Mouse (Mus musculus): ENCODE measurements around the gene Fxyd4. TPM values are rescaled to one million over a fixed set of nuclear protein-coding genes. Genes with fewer than 3 reads are reported as not detected.
A peak's percentile ranks its signal among the peaks of the same experiment; 100 is the strongest.

Fxyd4 gene
- 1.2 and 2.0 TPM in 2 replicates for polyA plus RNA-seq (2015; fragmentation: Nextera tagmentation; extraction: Ambion mirVana)

GRCm38 (mm10) chr6:117937222-117937932 is at the start of gene Fxyd4:
Gene Fxyd4, minus strand, starts transcription at chr6:117937692.
- Histone ChIP-seq H3K4me2 (ENCODE audit: low read depth, low read length) (no peak within 1 kb of the TSS), H3K36me3 (ENCODE audit: control insufficient read depth, insufficient read depth, low read length) (no peaks in the 10 kb centered on the region), H3K9ac (ENCODE audit: low read depth, low read length) (no peak within 1 kb of the TSS), H3K27ac (ENCODE audit: low read length) (no peak within 1 kb of the TSS), H3K27me3 (replicated peaks; ENCODE audit: control insufficient read depth, insufficient read depth, low read length) (no peaks in the 10 kb centered on the region), H3K4me3 (ENCODE audit: low read length) (no peak within 1 kb of the TSS), H3K4me1 (ENCODE audit: control insufficient read depth, insufficient read depth, low read length) (no peaks in the 10 kb centered on the region), H3K9me3 (ENCODE audit: control insufficient read depth, low read length) (no peaks in the 10 kb centered on the region)
- 57% methylated on average over 10 of the region's 10 CpGs for WGBS
- ATAC-seq: peak; percentile 79; the same call in 1 of the 2 replicates

GRCm38 (mm10) chr6:117987173-117987572 is 49.7 kb upstream of the Fxyd4 start:
- Histone ChIP-seq H3K4me1 (ENCODE audit: control insufficient read depth, insufficient read depth, low read length) (no peaks in the 10 kb centered on the region), H3K27me3 (replicated peaks; ENCODE audit: control insufficient read depth, insufficient read depth, low read length) (no peaks in the 10 kb centered on the region), H3K9me3 (ENCODE audit: control insufficient read depth, low read length) (no peaks in the 10 kb centered on the region), H3K9ac (ENCODE audit: low read depth, low read length) (no peak overlapping the region), H3K4me2 (ENCODE audit: low read depth, low read length) (no peak overlapping the region), H3K27ac (ENCODE audit: low read length) (no peak overlapping the region), H3K4me3 (ENCODE audit: low read length) (no peak overlapping the region), H3K36me3 (ENCODE audit: control insufficient read depth, insufficient read depth, low read length) (no peaks in the 10 kb centered on the region)
- WGBS: 53% methylated on average over 5 of the region's 5 CpGs
- ATAC-seq: no peak

GRCm38 (mm10) chr6:117966729-117967128 is 29.2 kb upstream of the Fxyd4 start:
- Histone ChIP-seq H3K4me1 (ENCODE audit: control insufficient read depth, insufficient read depth, low read length) (no peaks in the 10 kb centered on the region), H3K4me2 (ENCODE audit: low read depth, low read length) (no peak overlapping the region), H3K27me3 (replicated peaks; ENCODE audit: control insufficient read depth, insufficient read depth, low read length) (no peaks in the 10 kb centered on the region), H3K27ac (ENCODE audit: low read length) (no peak overlapping the region), H3K4me3 (ENCODE audit: low read length) (no peak overlapping the region), H3K9ac (ENCODE audit: low read depth, low read length) (no peak overlapping the region), H3K36me3 (ENCODE audit: control insufficient read depth, insufficient read depth, low read length) (no peaks in the 10 kb centered on the region), H3K9me3 (ENCODE audit: control insufficient read depth, low read length) (no peaks in the 10 kb centered on the region)
- WGBS: 30% methylated on average over 9 of the region's 9 CpGs
- ATAC-seq: no peak

GRCm38 (mm10) chr6:117963201-117963600 is 25.7 kb upstream of the Fxyd4 start:
- H3K9ac ChIP-seq (ENCODE audit: low read depth, low read length): no peak overlapping the region
- WGBS: 84% methylated on average over 3 of the region's 3 CpGs
- no peaks in the 10 kb centered on the region for H3K9me3 ChIP-seq (ENCODE audit: control insufficient read depth, low read length)
- H3K4me3 ChIP-seq (ENCODE audit: low read length): no peak overlapping the region
- no peak for ATAC-seq
- no peaks in the 10 kb centered on the region for H3K4me1 ChIP-seq (ENCODE audit: control insufficient read depth, insufficient read depth, low read length)
- H3K27me3 ChIP-seq (replicated peaks; ENCODE audit: control insufficient read depth, insufficient read depth, low read length): no peaks in the 10 kb centered on the region
- no peaks in the 10 kb centered on the region for H3K36me3 ChIP-seq (ENCODE audit: control insufficient read depth, insufficient read depth, low read length)
- H3K4me2 ChIP-seq (ENCODE audit: low read depth, low read length): no peak overlapping the region
- no peak overlapping the region for H3K27ac ChIP-seq (ENCODE audit: low read length)

GRCm38 (mm10) chr6:117956851-117957501 is 19.5 kb upstream of the Fxyd4 start:
- no peak overlapping the region for H3K27ac ChIP-seq (ENCODE audit: low read length)
- H3K4me2 ChIP-seq (ENCODE audit: low read depth, low read length): 0 out of 2 replicates have a peak overlapping the region, but pooled peaks have one; percentile 9
- H3K4me1 ChIP-seq (ENCODE audit: control insufficient read depth, insufficient read depth, low read length): peaks cover 4% of the 10 kb centered on the region; the same call in 1 of the 2 replicates
- H3K9me3 ChIP-seq (ENCODE audit: control insufficient read depth, low read length): 0 out of 2 replicates have a peak, but pooled peaks cover 2% of the 10 kb centered on the region
- H3K9ac ChIP-seq (ENCODE audit: low read depth, low read length): no peak overlapping the region
- no peak overlapping the region for H3K4me3 ChIP-seq (ENCODE audit: low read length)
- H3K27me3 ChIP-seq (replicated peaks; ENCODE audit: control insufficient read depth, insufficient read depth, low read length): no peaks in the 10 kb centered on the region
- ATAC-seq: 0 out of 2 replicates have a peak, but pooled peaks have one; percentile 18
- WGBS: 14% methylated on average over 14 of the region's 14 CpGs
- no peaks in the 10 kb centered on the region; the same call in 1 of the 2 replicates for H3K36me3 ChIP-seq (ENCODE audit: control insufficient read depth, insufficient read depth, low read length)

GRCm38 (mm10) chr6:117956161-117956560 is 18.7 kb upstream of the Fxyd4 start:
- no peak overlapping the region for H3K27ac ChIP-seq (ENCODE audit: low read length)
- no peak overlapping the region for H3K4me2 ChIP-seq (ENCODE audit: low read depth, low read length)
- no peaks in the 10 kb centered on the region for H3K27me3 ChIP-seq (replicated peaks; ENCODE audit: control insufficient read depth, insufficient read depth, low read length)
- peak; percentile 63; the same call in 1 of the 2 replicates for ATAC-seq
- H3K4me1 ChIP-seq (ENCODE audit: control insufficient read depth, insufficient read depth, low read length): peaks cover 4% of the 10 kb centered on the region; the same call in 1 of the 2 replicates
- WGBS: 62% methylated on average over 6 of the region's 6 CpGs
- H3K9ac ChIP-seq (ENCODE audit: low read depth, low read length): no peak overlapping the region
- H3K9me3 ChIP-seq (ENCODE audit: control insufficient read depth, low read length): 0 out of 2 replicates have a peak, but pooled peaks cover 2% of the 10 kb centered on the region
- H3K36me3 ChIP-seq (ENCODE audit: control insufficient read depth, insufficient read depth, low read length): no peaks in the 10 kb centered on the region; the same call in 1 of the 2 replicates
- H3K4me3 ChIP-seq (ENCODE audit: low read length): no peak overlapping the region

- Histone ChIP-seq H3K4me2 (ENCODE audit: low read depth, low read length) (no peak overlapping the region), H3K36me3 (ENCODE audit: control insufficient read depth, insufficient read depth, low read length) (no peaks in the 10 kb centered on the region; the same call in 1 of the 2 replicates), H3K4me1 (ENCODE audit: control insufficient read depth, insufficient read depth, low read length) (peaks cover 4% of the 10 kb centered on the region; the same call in 1 of the 2 replicates), H3K27me3 (replicated peaks; ENCODE audit: control insufficient read depth, insufficient read depth, low read length) (no peaks in the 10 kb centered on the region), H3K4me3 (ENCODE audit: low read length) (no peak overlapping the region), H3K27ac (ENCODE audit: low read length) (no peak overlapping the region), H3K9ac (ENCODE audit: low read depth, low read length) (no peak overlapping the region), H3K9me3 (ENCODE audit: control insufficient read depth, low read length) (0 out of 2 replicates have a peak, but pooled peaks cover 2% of the 10 kb centered on the region)
- 90% methylated on average over 4 of the region's 4 CpGs for WGBS
- ATAC-seq: no peak
Observed at GRCm38 (mm10) chr6:117952330-117952729, 14.8 kb upstream of the Fxyd4 start.

GRCm38 (mm10) chr6:117943899-117944298 is 6.4 kb upstream of the Fxyd4 start:
- Histone ChIP-seq H3K4me2 (ENCODE audit: low read depth, low read length) (no peak overlapping the region), H3K36me3 (ENCODE audit: control insufficient read depth, insufficient read depth, low read length) (no peaks in the 10 kb centered on the region), H3K27ac (ENCODE audit: low read length) (no peak overlapping the region), H3K9ac (ENCODE audit: low read depth, low read length) (no peak overlapping the region), H3K4me3 (ENCODE audit: low read length) (no peak overlapping the region), H3K9me3 (ENCODE audit: control insufficient read depth, low read length) (no peaks in the 10 kb centered on the region), H3K4me1 (ENCODE audit: control insufficient read depth, insufficient read depth, low read length) (no peaks in the 10 kb centered on the region), H3K27me3 (replicated peaks; ENCODE audit: control insufficient read depth, insufficient read depth, low read length) (no peaks in the 10 kb centered on the region)
- ATAC-seq: no peak
- 73% methylated on average over 2 of the region's 2 CpGs for WGBS

- Histone ChIP-seq H3K36me3 (ENCODE audit: control insufficient read depth, insufficient read depth, low read length) (no peaks in the 10 kb centered on the region), H3K9ac (ENCODE audit: low read depth, low read length) (no peak overlapping the region), H3K27ac (ENCODE audit: low read length) (no peak overlapping the region), H3K4me1 (ENCODE audit: control insufficient read depth, insufficient read depth, low read length) (no peaks in the 10 kb centered on the region), H3K27me3 (replicated peaks; ENCODE audit: control insufficient read depth, insufficient read depth, low read length) (no peaks in the 10 kb centered on the region), H3K4me3 (ENCODE audit: low read length) (no peak overlapping the region), H3K4me2 (ENCODE audit: low read depth, low read length) (no peak overlapping the region), H3K9me3 (ENCODE audit: control insufficient read depth, low read length) (no peaks in the 10 kb centered on the region)
- WGBS: 81% methylated on average over 10 of the region's 10 CpGs
- no peak for ATAC-seq
Observed at GRCm38 (mm10) chr6:117942769-117943168, 5.3 kb upstream of the Fxyd4 start.

Data from intestine, embryonic 16.5 days (tissue).